Mouse (Mus musculus) kidney, postnatal 4 days (tissue): Measurements from ENCODE around the gene Tmem91.

Source experiments
- DNase-seq, 2 experiments: peaks; one replicate each; pipeline ENCODE4 v3.0.0; 2021; ENCODE audit warnings: mixed read lengths in 2 of 2

The Tmem91 gene

GRCm38 (mm10) chr7:25624851-25625250 lies 50.1 kb downstream of the Tmem91 start:
- DNase-seq, result no peak

GRCm38 (mm10) chr7:25623857-25624370 lies 51.1 kb downstream of the Tmem91 start:
- no peak for DNase-seq

GRCm38 (mm10) chr7:25620751-25621150 lies 54.2 kb downstream of the Tmem91 start:
- no peak for DNase-seq

GRCm38 (mm10) chr7:25620101-25620500 lies 54.9 kb downstream of the Tmem91 start:
- no peak for DNase-seq

- no peak for DNase-seq
Observed at GRCm38 (mm10) chr7:25619722-25619991, 55.3 kb downstream of the Tmem91 start.
